Mouse (Mus musculus): ENCODE data around the gene Ahdc1. TPM values are rescaled to one million over a fixed set of nuclear protein-coding genes. Genes with fewer than 3 reads are reported as not detected.

Gene Ahdc1
- 10 to 100 TPM in 10 of 26 experiments, 1 to 10 TPM in 15, under 1 TPM in 1; 0.39 to 18.0 (median 9.1) TPM for total RNA-seq (2018; cell fraction: chromatin; rRNA removed)
- 1 to 10 TPM in 22 of 26 experiments, under 1 TPM in 4; 0.29 to 5.1 (median 2.6) TPM for total RNA-seq (2018; cell fraction: cytosol; rRNA removed)
- total RNA-seq (2018; cell fraction: nucleus; rRNA removed), result 10 to 100 TPM in 2 of 26 experiments, 1 to 10 TPM in 22, under 1 TPM in 2; 0.53 to 12.4 (median 4.9) TPM
- polyA plus RNA-seq (2018), result 1.3 to 2.2 TPM (median 1.6 TPM) in 3 replicates

DNA sequence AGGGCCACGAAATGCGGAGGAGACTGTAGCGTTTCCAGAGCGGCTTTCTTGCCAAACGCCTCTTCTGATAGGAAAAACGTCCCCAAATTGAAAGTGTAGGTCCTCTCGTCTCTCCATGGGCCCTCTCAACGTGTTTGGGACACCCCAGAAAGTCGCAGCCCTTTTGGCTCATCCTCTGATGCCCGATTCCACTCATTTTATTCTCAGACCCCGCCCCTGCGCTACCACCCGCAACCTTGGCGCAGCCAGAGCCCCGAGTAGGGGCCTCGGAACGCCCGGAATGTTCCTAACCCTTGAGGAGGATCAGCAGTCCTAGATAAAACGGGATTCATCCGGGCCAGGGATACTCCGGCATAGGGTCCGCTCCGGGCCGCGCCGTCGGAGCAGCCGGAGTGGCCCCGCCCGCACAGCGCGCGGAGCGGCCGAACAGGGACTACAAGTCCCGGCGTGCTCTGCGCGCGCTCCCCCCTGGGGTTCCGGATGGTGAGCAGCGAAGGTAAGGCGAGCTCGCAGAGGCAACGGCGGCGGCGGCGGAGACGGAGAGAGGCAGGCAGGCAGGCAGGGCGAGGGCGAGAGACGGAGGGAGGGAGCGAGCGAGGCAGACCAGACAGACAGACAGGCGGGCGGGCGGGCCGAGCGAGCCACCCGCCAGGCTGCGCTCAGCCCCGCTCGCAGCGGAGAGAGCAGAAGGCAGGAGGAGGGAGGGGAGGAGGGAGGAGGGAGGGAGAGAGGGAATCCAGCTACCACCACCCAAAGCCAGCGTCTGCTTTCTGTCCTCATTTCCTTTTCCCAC, at the start of gene Ahdc1:
Gene Ahdc1, plus strand, starts transcription at position 233 of the 793 bp plus-strand sequence.
- Histone ChIP-seq H3K4me3 (ENCODE audit: inconsistent target) (peak within 1 kb of the TSS; percentile 58), H3K27ac (no peak within 1 kb of the TSS), H3K79me2 (ENCODE audit: inconsistent target) (no peaks in the 10 kb centered on the region), H3K36me3 (ENCODE audit: inconsistent target) (no peaks in the 10 kb centered on the region)
- 3% methylated on average over 64 of the region's 66 CpGs for WGBS (ENCODE audit: missing documents)

DNA sequence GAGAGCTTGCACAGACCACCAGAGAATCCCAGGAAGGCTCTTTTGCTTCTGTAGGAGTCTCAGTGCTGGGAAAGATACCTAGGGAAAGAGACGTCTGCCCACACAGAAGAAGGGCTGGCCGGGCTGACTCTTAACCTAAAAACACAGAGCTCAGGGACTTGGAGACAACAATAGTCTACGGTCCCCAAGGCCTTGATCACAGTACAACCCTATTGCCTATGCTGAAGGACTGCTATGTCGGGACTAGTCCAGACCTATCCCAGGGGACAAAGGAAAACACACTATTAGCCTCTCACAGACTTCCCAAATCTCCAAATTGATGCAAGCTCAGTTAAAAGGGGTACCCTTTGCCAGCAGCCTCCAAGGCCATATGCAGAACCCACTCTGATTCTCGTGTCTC, 49.2 kb upstream of the Ahdc1 start:
- no peaks in the 10 kb centered on the region for H3K79me2 ChIP-seq (ENCODE audit: inconsistent target)
- peak overlapping the region; percentile 22 for H3K27ac ChIP-seq
- WGBS (ENCODE audit: missing documents), result 97% methylated on average over 5 of the region's 5 CpGs
- no peak overlapping the region for H3K4me3 ChIP-seq (ENCODE audit: inconsistent target)
- H3K36me3 ChIP-seq (ENCODE audit: inconsistent target), result no peaks in the 10 kb centered on the region

DNA sequence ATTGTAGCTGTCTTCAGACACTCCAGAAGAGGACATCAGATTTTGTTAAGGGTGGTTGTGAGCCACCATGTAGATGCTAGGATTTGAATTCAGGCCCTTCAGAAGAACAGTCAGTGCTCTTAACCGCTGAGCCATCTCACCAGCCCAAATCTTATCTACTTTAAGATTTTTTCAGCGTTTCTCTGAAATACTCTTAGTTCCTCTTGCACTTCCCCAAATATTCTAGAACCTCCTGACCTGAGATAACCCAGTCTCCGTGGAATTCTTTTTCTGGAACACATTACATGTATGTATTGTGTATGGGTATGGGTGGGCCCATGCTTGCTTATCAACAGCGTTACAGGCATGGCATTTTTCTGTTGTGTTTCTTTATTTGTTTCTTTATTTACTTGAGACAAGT, 48.4 kb upstream of the Ahdc1 start:
- WGBS (ENCODE audit: missing documents), result 29% methylated on average over 4 of the region's 4 CpGs
- no peaks in the 10 kb centered on the region for H3K36me3 ChIP-seq (ENCODE audit: inconsistent target)
- no peak overlapping the region for H3K4me3 ChIP-seq (ENCODE audit: inconsistent target)
- H3K27ac ChIP-seq, result peak overlapping the region; percentile 22
- H3K79me2 ChIP-seq (ENCODE audit: inconsistent target), result no peaks in the 10 kb centered on the region

DNA sequence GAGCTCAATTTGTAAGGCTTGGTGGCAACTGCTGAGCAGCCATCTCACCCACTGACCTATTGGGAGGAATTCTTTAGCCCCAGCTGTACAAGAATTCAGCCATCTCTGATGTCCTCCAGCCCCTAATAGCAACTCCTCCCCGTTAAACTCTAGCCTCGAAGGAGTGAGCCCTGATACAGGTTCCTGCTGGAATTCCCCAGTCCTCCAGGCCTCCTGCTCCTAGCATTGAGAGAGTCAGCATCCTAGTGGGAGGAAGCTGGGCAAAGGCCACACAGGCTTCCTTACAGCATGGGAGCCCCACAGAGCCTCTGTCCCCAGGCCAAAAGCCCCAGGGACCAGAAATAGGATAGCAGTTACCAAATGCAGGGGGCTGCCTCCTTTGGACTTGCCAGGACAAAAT, 47.6 kb upstream of the Ahdc1 start:
- 85% methylated on average over 2 of the region's 2 CpGs for WGBS (ENCODE audit: missing documents)
- no peak overlapping the region for H3K4me3 ChIP-seq (ENCODE audit: inconsistent target)
- H3K36me3 ChIP-seq (ENCODE audit: inconsistent target), result no peaks in the 10 kb centered on the region
- H3K79me2 ChIP-seq (ENCODE audit: inconsistent target), result no peaks in the 10 kb centered on the region
- H3K27ac ChIP-seq, result no peak overlapping the region

DNA sequence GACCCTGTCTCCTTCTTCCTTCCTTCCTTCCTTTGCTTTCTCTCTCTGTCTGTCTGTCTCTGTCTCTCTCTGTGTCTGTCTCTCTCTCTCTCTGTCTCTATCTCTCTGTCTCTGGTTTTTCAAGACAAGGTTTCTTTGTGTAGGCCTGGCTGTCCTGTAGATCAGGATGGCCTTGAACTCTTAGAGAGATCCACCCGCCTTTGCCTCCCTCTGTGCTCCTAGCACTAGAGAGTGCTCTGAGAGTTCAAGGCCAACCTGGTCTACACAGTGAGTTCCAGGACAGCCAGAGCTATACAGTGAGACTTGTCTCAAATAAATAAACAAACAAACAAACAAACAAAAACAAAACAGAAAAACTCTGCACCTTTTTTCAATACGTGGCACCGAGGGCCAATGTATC, 47.0 kb upstream of the Ahdc1 start:
- WGBS (ENCODE audit: missing documents), result 94% methylated on average over 3 of the region's 3 CpGs
- Histone ChIP-seq H3K79me2 (ENCODE audit: inconsistent target) (no peaks in the 10 kb centered on the region), H3K27ac (no peak overlapping the region), H3K36me3 (ENCODE audit: inconsistent target) (no peaks in the 10 kb centered on the region), H3K4me3 (ENCODE audit: inconsistent target) (no peak overlapping the region)

DNA sequence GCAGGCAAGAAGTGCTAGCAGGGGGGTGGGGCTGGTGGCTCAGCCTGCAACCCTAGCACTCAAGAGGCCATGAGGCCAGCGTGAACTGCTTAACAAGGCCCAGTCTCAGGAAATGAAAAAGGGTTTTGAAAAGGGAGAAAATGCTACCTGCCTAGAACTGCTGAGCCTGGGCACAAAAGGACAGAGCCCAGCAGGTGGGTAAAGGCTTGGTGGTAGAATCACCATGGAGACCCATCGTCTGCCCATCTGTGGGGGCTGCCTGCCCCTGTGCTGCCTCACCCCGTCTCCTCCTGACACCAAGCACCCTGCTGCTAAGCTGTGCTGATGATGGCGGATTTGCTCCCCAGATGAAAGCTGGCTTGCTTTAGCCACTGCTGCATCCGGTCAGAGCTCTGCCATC, 46.6 kb upstream of the Ahdc1 start:
- Histone ChIP-seq H3K4me3 (ENCODE audit: inconsistent target) (no peak overlapping the region), H3K36me3 (ENCODE audit: inconsistent target) (no peaks in the 10 kb centered on the region)

DNA sequence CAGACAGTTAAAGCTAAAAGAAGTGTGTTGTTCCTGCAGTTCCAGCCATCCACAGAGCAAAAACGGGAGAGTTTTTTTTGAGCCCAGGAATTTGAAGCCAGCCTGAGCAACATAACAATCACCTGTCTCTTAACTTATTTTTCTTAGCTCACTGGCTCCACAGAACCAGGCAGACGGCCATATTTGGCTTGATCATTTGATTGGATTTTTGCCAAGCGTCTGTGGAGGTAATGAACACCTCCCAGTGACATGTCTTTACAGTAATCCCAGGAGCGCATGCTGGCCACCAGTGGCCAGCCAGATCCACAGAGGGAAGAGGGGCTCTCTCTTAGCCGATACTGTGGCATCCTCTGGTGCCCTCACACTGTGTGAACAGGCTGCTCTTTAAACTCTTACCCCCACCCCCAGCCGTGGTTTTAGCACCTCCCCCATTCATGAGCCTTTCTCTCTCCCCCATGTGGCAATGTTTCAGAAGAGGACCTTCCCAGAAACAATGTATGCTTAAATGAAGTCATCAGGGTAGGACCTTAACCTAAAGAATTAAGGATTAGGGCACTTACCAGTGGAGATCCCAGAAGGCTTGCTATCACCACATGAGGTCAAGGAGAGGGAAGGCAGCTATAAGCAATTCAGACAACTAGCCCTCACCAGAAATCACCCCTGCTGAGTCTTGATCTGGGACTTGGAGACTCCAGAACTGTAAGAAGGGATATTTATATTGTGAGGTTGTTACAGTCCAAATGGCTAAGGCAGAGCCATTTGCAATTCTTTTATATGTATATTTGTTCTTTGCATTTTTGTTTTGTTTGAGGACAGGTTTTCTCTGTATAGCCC, 42.7 kb upstream of the Ahdc1 start:
- 77% methylated on average over 6 of the region's 6 CpGs for WGBS (ENCODE audit: missing documents)
- Histone ChIP-seq H3K36me3 (ENCODE audit: inconsistent target) (no peaks in the 10 kb centered on the region), H3K4me3 (ENCODE audit: inconsistent target) (no peak overlapping the region), H3K27ac (no peak overlapping the region), H3K79me2 (ENCODE audit: inconsistent target) (no peaks in the 10 kb centered on the region)

More for the DNA sequence above, 46.6 kb upstream of the Ahdc1 start:
- no peak overlapping the region for H3K27ac ChIP-seq
- 93% methylated on average over 5 of the region's 5 CpGs for WGBS (ENCODE audit: missing documents)
- no peaks in the 10 kb centered on the region for H3K79me2 ChIP-seq (ENCODE audit: inconsistent target)

DNA sequence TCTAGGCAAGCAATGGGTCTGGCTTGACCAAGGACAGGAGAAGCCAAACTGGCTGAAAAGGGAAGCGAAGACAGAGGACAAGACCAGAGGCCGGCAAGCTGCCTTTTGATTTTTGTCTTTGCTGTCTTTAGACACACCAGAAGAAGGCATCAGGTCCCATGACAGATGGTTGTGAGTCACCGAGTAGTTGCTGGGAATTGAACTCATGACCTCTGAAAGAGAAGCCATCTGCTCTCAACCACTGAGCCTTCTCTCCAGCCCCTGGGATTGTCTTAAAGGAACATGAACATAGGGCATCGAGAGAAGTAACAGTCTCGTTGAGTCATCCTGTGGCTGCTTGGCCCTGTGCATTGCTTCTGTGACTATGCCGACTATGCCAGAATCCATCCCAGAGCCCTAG, 39.5 kb upstream of the Ahdc1 start:
- no peak overlapping the region for H3K4me3 ChIP-seq (ENCODE audit: inconsistent target)
- H3K27ac ChIP-seq, result peak overlapping the region; percentile 34
- no peaks in the 10 kb centered on the region for H3K36me3 ChIP-seq (ENCODE audit: inconsistent target)
- 37% methylated on average over 6 of the region's 6 CpGs for WGBS (ENCODE audit: missing documents)
- no peaks in the 10 kb centered on the region for H3K79me2 ChIP-seq (ENCODE audit: inconsistent target)

DNA sequence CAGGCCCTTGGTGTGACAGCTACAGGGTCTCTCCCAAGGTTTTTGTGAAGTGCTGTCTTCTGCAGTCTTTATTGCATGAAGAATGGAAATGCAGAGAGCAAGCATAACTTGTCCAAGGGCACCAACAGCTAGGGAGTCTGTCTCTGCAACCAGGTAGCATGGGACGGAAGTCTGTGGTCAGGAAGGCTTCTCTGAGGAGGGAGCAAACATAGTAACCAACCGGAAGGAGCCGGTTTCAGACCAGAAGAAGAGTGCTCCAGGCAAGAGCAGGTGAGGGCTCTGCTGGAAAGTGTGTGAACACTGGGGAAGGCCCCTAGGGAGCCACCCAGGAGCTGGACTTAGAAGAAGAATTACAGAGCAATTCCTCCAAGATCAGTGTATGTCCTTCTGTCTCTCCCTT, 39.0 kb upstream of the Ahdc1 start:
- WGBS (ENCODE audit: missing documents), result 35% methylated on average over 3 of the region's 3 CpGs
- H3K79me2 ChIP-seq (ENCODE audit: inconsistent target), result no peaks in the 10 kb centered on the region
- H3K4me3 ChIP-seq (ENCODE audit: inconsistent target), result no peak overlapping the region
- no peaks in the 10 kb centered on the region for H3K36me3 ChIP-seq (ENCODE audit: inconsistent target)
- H3K27ac ChIP-seq, result 0 out of 2 replicates have a peak overlapping the region, but pooled peaks have one; percentile 4

DNA sequence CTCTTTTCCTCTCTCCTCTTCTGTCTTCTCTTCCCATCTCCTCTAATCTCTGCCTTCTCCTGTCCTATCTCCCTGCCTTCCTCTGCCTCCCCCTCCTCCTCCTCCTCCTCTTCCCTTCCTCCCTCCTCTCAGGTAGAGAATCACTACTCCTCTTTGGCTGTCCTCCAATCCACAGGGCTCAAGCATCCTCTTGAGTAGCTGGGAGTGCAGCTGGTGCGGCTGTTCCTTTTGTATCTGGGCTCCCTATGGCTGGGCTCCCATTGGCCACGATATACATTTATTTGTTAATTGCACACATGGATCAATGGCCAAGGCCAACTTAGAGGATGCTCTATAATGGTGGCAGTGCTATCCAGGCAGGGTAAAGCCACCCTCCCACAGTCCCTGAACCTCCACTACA, 38.5 kb upstream of the Ahdc1 start:
- 69% methylated on average over 2 of the region's 2 CpGs for WGBS (ENCODE audit: missing documents)
- no peak overlapping the region for H3K4me3 ChIP-seq (ENCODE audit: inconsistent target)
- no peaks in the 10 kb centered on the region for H3K36me3 ChIP-seq (ENCODE audit: inconsistent target)
- no peaks in the 10 kb centered on the region for H3K79me2 ChIP-seq (ENCODE audit: inconsistent target)
- H3K27ac ChIP-seq, result no peak overlapping the region

DNA sequence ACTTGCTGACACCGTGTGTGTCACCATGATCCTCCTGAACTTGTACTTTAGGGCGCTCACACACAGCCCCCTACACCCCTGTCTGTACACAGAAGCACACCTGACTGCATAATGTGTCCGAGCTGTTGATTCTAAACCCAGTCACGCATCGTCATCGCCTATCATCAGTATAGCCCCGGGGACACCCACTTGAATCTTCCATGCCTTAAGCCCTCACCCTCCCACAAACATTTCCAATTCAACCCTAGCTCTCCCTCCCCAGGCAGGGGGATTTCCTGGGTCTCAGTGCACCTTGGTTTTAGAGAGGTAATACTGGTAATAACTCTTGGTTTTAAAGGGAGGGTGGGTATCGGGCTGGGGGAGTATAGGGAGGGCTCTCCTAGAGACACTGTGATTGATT, 37.9 kb upstream of the Ahdc1 start:
- WGBS (ENCODE audit: missing documents), result 84% methylated on average over 8 of the region's 8 CpGs
- no peak overlapping the region for H3K4me3 ChIP-seq (ENCODE audit: inconsistent target)
- no peak overlapping the region for H3K27ac ChIP-seq

DNA sequence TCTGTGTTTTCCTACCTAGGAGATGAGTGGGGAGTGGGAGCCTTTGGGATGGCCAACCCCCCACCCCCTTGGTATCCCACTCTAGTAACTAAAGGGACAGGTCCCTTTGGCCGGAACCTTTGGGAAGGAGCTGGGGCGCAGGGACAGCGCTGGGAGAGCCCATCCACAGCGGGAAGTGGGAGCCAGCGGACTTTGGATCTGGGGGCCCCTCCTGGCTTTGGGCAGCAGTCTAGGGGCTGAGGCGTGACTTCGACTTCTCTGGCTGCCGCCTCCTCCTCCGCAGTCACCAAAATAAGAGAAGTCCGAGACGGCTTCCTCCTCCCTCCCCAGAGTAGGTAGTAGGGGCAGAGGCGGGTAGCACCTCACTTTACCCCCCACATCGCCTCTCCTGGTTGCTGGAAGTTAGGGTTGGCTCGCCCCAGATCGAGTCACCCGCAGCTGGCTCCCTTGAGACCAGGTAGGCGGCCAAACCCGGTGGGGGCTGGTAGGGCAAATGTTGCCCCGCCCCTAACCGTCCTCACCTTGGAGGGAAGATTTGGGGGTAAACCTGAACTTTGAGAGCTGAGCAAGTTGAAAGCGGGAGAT, 37.2 kb upstream of the Ahdc1 start, which contains the start of gene Fgr:
Gene Fgr, plus strand, starts transcription at position 282 of the 585 bp plus-strand sequence.
- peak within 1 kb of the TSS; percentile 0; the same call in 1 of the 2 replicates for H3K4me3 ChIP-seq (ENCODE audit: inconsistent target)
- H3K36me3 ChIP-seq (ENCODE audit: inconsistent target), result no peaks in the 10 kb centered on the region
- H3K79me2 ChIP-seq (ENCODE audit: inconsistent target), result no peaks in the 10 kb centered on the region
- WGBS (ENCODE audit: missing documents), result 10% methylated on average over 21 of the region's 21 CpGs
- H3K27ac ChIP-seq, result no peak within 1 kb of the TSS

More for the DNA sequence above, 37.9 kb upstream of the Ahdc1 start:
- H3K79me2 ChIP-seq (ENCODE audit: inconsistent target), result no peaks in the 10 kb centered on the region
- no peaks in the 10 kb centered on the region for H3K36me3 ChIP-seq (ENCODE audit: inconsistent target)

DNA sequence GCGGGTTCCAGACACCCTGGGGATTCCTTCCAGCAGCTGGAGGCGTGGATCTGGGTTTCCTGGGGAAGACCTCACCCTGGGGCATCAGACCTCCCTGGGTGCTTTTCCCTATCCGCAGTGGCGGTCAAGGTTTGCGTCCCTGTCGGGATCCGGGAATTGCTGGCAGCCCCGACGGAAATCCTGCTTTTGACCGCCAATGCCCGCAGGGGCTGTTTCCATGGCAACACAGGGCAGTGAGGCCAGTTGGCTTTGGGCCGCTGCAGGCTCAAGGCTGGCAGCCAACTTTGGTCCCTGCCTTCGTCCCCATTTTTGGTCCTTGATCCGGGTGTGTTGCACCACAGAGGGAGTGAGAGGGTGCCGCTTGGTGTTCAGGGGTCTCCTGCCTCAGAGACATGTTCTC, 36.2 kb upstream of the Ahdc1 start:
- Histone ChIP-seq H3K27ac (no peak overlapping the region), H3K36me3 (ENCODE audit: inconsistent target) (no peaks in the 10 kb centered on the region), H3K79me2 (ENCODE audit: inconsistent target) (no peaks in the 10 kb centered on the region), H3K4me3 (ENCODE audit: inconsistent target) (no peak overlapping the region; the same call in 1 of the 2 replicates)
- 40% methylated on average over 14 of the region's 15 CpGs for WGBS (ENCODE audit: missing documents)

DNA sequence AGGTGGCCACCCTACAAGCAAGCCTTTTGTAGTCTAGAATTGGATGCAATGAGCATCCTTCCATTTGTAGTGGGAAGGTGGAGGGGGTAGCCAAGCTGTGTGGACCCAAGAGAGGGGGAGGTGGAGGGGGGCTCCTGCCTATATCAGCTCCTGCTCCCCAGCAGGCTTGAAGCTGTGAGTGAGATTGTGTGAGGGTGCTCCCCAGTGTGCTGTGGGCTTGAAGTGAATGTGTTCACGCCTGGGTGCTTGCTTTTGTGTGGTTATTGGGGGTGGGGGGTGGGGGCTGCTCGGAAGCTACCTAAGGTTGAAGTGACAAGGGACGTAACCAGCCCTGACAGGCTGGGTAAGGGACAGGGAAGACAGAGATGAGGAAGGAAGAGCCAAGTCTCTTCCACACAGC, 35.3 kb upstream of the Ahdc1 start:
- Histone ChIP-seq H3K79me2 (ENCODE audit: inconsistent target) (no peaks in the 10 kb centered on the region), H3K27ac (no peak overlapping the region), H3K4me3 (ENCODE audit: inconsistent target) (no peak overlapping the region), H3K36me3 (ENCODE audit: inconsistent target) (no peaks in the 10 kb centered on the region)
- WGBS (ENCODE audit: missing documents), result 67% methylated on average over 3 of the region's 3 CpGs
